Mouse (Mus musculus): ENCODE data around the gene Pik3cg. TPM values are rescaled to one million over a fixed set of nuclear protein-coding genes. Genes with fewer than 3 reads are reported as not detected.

Pik3cg gene
- polyA plus RNA-seq (2017; shearing (Covaris generic)), result 26.5 TPM

DNA sequence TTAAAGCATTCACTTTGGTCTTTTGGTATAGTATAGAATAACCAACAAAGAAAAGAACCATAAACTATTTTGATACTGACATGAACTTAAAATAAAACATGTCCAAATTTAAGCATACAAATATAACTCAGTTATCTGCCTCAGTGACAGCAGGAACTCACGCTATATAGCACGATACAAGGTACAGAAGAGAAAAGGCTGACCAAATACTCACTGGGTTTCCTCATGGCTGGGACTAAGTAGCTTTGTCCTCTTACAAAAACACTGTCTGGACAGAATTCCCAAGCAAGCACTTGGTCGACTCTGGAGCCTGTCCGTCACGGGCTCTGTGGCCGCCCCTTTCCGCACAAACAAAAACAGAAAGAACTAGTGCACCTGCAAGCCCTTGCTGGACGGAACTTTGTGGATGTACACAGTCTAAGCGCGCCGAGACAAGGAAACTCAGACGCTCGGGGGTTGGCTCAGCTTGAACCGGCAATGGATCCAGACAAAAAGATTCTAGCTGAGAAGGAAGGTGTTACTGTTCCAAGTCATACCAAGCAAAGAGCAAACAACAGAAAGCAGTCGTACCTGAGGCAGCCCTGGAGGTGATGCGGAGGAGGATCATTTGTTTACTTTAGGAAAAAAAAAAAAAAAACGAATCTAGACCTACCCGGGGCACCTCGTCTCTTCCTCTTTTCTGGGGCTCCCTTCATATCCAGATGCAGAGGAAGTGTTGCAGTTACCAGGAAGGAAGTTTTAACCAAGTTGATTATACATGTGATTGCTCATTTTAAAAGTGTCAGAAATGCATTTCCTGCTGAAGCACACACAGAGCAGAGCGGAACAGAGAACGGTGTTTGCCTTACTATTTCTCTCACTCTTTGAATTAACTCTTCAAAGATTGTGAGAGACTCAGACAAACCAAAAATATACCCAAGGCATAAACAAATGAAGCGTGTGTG lies at the start of gene Pik3cg:
Gene Pik3cg (minus strand): TSS at position 712 of the 944 bp plus-strand sequence.

Other genes starting within 250 kb of the Pik3cg start
- gene Prkar2b, start 147.4 kb downstream of the Pik3cg start, polyA plus RNA-seq (2017; shearing (Covaris generic)), result 1.5 TPM
- 11.7 TPM for gene Ccdc71l, start 170.0 kb upstream of the Pik3cg start, polyA plus RNA-seq (2017; shearing (Covaris generic))

All from effector memory CD4-positive, alpha-beta T cell, adult 7 months (primary cell).